Mouse (Mus musculus) intestine, postnatal 0 days (tissue): ENCODE data around the gene Igfn1. TPM values are rescaled to one million over a fixed set of nuclear protein-coding genes. Genes with fewer than 3 reads are reported as not detected.

ENCODE experiments used
- ATAC-seq: fragments of 200-750 bp; cut with Nextera tagmentation; 2 replicates; pipeline ENCODE4 v1.8.0; 2017; ENCODE audit warnings: mild to moderate bottlenecking, moderate TSS enrichment, moderate library complexity
- H3K27ac ChIP-seq: fragments of 300-500 bp; sonication (generic); 2 replicates; pipeline ENCODE4 v1.5.1; 2014; ENCODE audit warnings: mild to moderate bottlenecking, low read depth, low read length, moderate library complexity
- H3K27me3 ChIP-seq: fragments of 300-500 bp; sonication (generic); replicated peaks from 2 replicates; pipeline ENCODE4 v1.6.1; 2014; ENCODE audit warnings: low read length, mixed read lengths; ENCODE audit not compliant: control insufficient read depth, insufficient read depth
- H3K36me3 ChIP-seq: fragments of 300-500 bp; sonication (generic); 2 replicates; pipeline ENCODE4 v1.6.1; 2014; ENCODE audit warnings: mild to moderate bottlenecking, moderate library complexity; ENCODE audit not compliant: control insufficient read depth, insufficient read depth
- H3K4me1 ChIP-seq: fragments of 300-500 bp; sonication (generic); replicated peaks from 2 replicates; pipeline ENCODE4 v1.6.1; 2014; ENCODE audit warnings: antibody characterized with exemption, low read length, mixed read lengths; ENCODE audit not compliant: control insufficient read depth, insufficient read depth
- H3K4me2 ChIP-seq: fragments of 300-500 bp; sonication (generic); replicated peaks from 2 replicates; pipeline ENCODE4 v1.6.1; 2014; ENCODE audit warnings: low read depth, mild to moderate bottlenecking, moderate library complexity
- H3K4me3 ChIP-seq: fragments of 300-500 bp; sonication (generic); 2 replicates; pipeline ENCODE4 v1.5.1; 2014; ENCODE audit warnings: low read depth, low read length
- H3K9ac ChIP-seq: fragments of 300-500 bp; sonication (generic); 2 replicates; pipeline ENCODE4 v1.6.1; 2014; ENCODE audit warnings: mild to moderate bottlenecking, low read depth, low read length
- H3K9me3 ChIP-seq: fragments of 300-500 bp; sonication (generic); 2 replicates; pipeline ENCODE4 v1.6.1; 2016; ENCODE audit warnings: mixed run types; ENCODE audit not compliant: control insufficient read depth
- CTCF ChIP-seq: sonication (generic); IDR thresholded peaks from 2 replicates; pipeline ENCODE4 v1.5.1; 2016; ENCODE audit warnings: low read depth, mild to moderate bottlenecking, control low read depth, antibody characterized with exemption, moderate library complexity
- WGBS: fragments of 180-500 bp; shearing (Covaris S2); extraction: QIAGEN DNeasy Blood & Tissue Kit; methylation state at CpG from one replicate; pipeline ENCODE4 v1.1.7; 2014; 5-methylcytosine and 5-hydroxymethylcytosine counted together
- polyA plus RNA-seq: library from polyadenylated mRNA; unstranded; fragments of >200 nt; fragmentation: Nextera tagmentation; extraction: Ambion mirVana; gene quantifications from 2 replicates; pipeline ENCODE4 v1.2.1, GENCODE M21; 2015

The Igfn1 gene
- polyA plus RNA-seq, 1 experiment from 2014 or later: 0.09 TPM

GRCm38 (mm10) chr1:135944526-135945259 lies 61.4 kb downstream of the Igfn1 start:
- Histone ChIP-seq H3K9me3 (no peaks in the 10 kb centered on the region), H3K9ac (no peak overlapping the region), H3K27ac (no peak overlapping the region), H3K4me1 (no peaks in the 10 kb centered on the region), H3K4me3 (no peak overlapping the region), H3K36me3 (no peaks in the 10 kb centered on the region), H3K4me2 (no peak overlapping the region), H3K27me3 (no peaks in the 10 kb centered on the region)
- 42% methylated on average over 12 of the region's 12 CpGs for WGBS
- peak; percentile 88 for TF ChIP-seq CTCF
- ATAC-seq: peak; percentile 50; the same call in 1 of the 2 replicates

DNA sequence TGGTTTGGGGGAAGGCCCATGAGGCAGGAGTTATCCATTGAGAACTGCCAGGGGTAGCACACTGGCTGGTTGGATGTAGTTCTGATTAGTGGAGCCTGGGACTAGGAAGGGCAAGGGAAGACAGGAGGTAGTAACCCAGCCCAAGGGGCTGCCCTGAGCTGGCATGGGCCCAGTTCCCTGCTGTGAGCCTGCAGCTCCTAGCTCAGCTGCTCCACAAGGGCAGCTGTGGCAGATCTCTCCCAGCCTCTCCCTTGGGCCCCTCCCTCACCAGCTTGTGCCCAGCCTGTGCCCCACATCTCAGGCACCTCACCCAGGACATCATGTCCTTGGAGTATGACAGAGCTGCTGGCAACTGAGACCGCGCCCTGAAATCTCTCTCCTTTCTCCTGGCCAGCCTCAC lies 62.4 kb downstream of the Igfn1 start:
- ATAC-seq: no peak
- Histone ChIP-seq H3K4me1 (no peaks in the 10 kb centered on the region), H3K9me3 (no peaks in the 10 kb centered on the region), H3K9ac (no peak overlapping the region), H3K4me3 (no peak overlapping the region), H3K27ac (no peak overlapping the region), H3K4me2 (no peak overlapping the region), H3K27me3 (no peaks in the 10 kb centered on the region), H3K36me3 (no peaks in the 10 kb centered on the region)
- no peak for TF ChIP-seq CTCF
- 91% methylated on average over 2 of the region's 2 CpGs for WGBS

GRCm38 (mm10) chr1:135942116-135942515 lies 64.0 kb downstream of the Igfn1 start:
- Histone ChIP-seq H3K9me3 (no peaks in the 10 kb centered on the region), H3K36me3 (no peaks in the 10 kb centered on the region), H3K27me3 (no peaks in the 10 kb centered on the region), H3K4me2 (no peak overlapping the region), H3K9ac (no peak overlapping the region), H3K27ac (no peak overlapping the region), H3K4me3 (no peak overlapping the region), H3K4me1 (no peaks in the 10 kb centered on the region)
- TF ChIP-seq CTCF: no peak
- WGBS: 30% methylated on average over 7 of the region's 7 CpGs
- no peak for ATAC-seq

GRCm38 (mm10) chr1:135941259-135942006 lies 64.7 kb downstream of the Igfn1 start:
- H3K4me1 ChIP-seq: no peaks in the 10 kb centered on the region
- H3K9me3 ChIP-seq: no peaks in the 10 kb centered on the region
- H3K4me3 ChIP-seq: no peak overlapping the region
- no peaks in the 10 kb centered on the region for H3K36me3 ChIP-seq
- H3K9ac ChIP-seq: no peak overlapping the region
- no peak for TF ChIP-seq CTCF
- no peak for ATAC-seq
- H3K27ac ChIP-seq: no peak overlapping the region
- H3K27me3 ChIP-seq: no peaks in the 10 kb centered on the region
- H3K4me2 ChIP-seq: no peak overlapping the region
- 71% methylated on average over 6 of the region's 6 CpGs for WGBS

DNA sequence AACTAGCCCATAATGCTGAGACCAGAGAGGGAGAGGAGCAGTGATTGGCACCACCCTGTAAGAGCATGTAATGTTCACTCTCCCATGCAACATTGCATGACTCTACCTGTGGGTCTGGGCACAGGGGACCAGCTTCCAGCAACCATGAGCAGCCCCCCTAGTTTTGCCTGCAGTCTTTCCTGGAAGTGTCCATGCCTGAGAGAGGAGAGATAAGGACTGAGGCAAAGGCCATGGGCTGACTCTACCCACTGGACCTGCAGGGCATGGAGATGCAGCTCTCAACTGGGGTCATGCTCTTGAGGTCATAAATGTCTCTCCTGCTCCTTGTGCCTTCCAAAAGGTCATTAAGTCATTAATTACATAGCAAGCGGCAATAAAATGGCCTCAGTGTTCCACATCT lies 70.1 kb downstream of the Igfn1 start:
- no peak overlapping the region for H3K4me3 ChIP-seq
- H3K9ac ChIP-seq: no peak overlapping the region
- no peak for TF ChIP-seq CTCF
- H3K27me3 ChIP-seq: no peaks in the 10 kb centered on the region
- no peaks in the 10 kb centered on the region for H3K4me1 ChIP-seq
- ATAC-seq: no peak
- no peak overlapping the region for H3K27ac ChIP-seq
- no peak overlapping the region for H3K4me2 ChIP-seq
- WGBS: 25% methylated on average over 1 of the region's 1 CpGs
- H3K9me3 ChIP-seq: no peaks in the 10 kb centered on the region
- no peaks in the 10 kb centered on the region for H3K36me3 ChIP-seq

DNA sequence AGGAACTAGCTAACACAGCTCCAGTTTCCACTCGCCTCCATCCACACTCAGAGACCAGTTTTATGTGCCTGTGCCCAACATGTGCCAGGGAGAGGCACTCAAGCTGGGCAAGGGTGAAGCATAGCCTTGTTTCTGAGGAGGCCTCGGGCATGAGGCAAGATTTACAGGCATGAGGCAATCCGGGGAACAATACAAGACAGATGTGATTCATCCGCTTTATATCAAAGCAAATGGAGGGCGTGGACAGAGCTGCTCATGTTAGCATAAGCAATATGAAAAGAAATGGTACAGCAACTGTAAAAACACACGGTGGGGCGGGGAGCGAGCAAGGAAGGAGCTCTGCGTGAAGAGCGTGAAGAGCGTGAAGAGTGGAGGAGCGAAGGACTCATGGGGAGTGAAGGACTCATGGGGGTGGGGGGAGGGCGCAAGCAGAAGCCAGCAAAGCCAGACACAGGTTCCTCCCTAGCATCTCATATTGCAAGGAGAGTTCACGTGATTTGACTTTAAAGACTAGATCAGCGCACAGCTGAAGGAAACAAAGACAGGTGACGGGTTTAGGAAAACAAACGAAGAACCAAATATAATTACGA lies 72.3 kb downstream of the Igfn1 start:
- no peaks in the 10 kb centered on the region for H3K4me1 ChIP-seq
- H3K27me3 ChIP-seq: no peaks in the 10 kb centered on the region
- 74% methylated on average over 18 of the region's 18 CpGs for WGBS
- no peak for TF ChIP-seq CTCF
- no peak overlapping the region for H3K4me2 ChIP-seq
- H3K9me3 ChIP-seq: no peaks in the 10 kb centered on the region
- no peak overlapping the region for H3K4me3 ChIP-seq
- H3K9ac ChIP-seq: no peak overlapping the region
- H3K36me3 ChIP-seq: no peaks in the 10 kb centered on the region
- no peak overlapping the region for H3K27ac ChIP-seq
- ATAC-seq: no peak
